Mouse (Mus musculus): ENCODE data around the gene Ccdc137. TPM values are rescaled to one million over a fixed set of nuclear protein-coding genes. Genes with fewer than 3 reads are reported as not detected.

The Ccdc137 gene
- polyA plus RNA-seq, 1 experiment: 15.1 TPM

DNA sequence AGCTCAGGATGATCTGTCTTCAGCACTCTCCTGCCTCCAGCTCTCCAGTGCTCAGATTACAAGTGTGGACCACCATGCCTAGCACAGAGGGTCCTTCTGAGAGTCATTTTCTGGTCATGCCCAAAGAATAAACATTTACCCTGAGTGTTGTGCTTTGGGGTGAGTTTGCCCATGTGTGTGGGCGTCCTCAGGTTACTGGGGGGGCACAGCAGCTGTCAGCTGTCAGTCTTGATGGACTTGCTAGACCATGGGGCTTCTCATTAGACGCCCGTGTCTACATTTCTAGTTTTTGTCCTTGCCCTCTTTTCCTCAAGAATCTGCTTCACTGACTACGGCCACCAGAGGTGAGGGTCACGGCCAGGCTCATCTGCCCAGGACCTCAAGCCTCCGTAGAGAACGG lies 10.7 kb upstream of the Ccdc137 start:
- Histone ChIP-seq H3K36me3 (ENCODE audit: control insufficient read depth, insufficient read depth, low read length) (no peaks in the 10 kb centered on the region), H3K4me1 (ENCODE audit: control insufficient read depth, insufficient read depth, low read length) (no peaks in the 10 kb centered on the region), H3K27me3 (replicated peaks; ENCODE audit: control insufficient read depth, insufficient read depth, low read length) (no peaks in the 10 kb centered on the region), H3K27ac (ENCODE audit: insufficient read depth, low read depth, low read length) (no peak overlapping the region), H3K4me3 (ENCODE audit: insufficient read depth, low read depth, low read length) (no peak overlapping the region)
- TF ChIP-seq CTCF (conservative IDR thresholded peaks at IDR 0.05; ENCODE audit: insufficient read depth, insufficient read length, low read depth, low read length): no peak
- TF ChIP-seq POLR2A (IDR thresholded peaks at IDR 0.05; ENCODE audit: low read depth, low read length): no peak
- 71% methylated on average over 7 of the region's 7 CpGs for WGBS
- DNase-seq: no peak

DNA sequence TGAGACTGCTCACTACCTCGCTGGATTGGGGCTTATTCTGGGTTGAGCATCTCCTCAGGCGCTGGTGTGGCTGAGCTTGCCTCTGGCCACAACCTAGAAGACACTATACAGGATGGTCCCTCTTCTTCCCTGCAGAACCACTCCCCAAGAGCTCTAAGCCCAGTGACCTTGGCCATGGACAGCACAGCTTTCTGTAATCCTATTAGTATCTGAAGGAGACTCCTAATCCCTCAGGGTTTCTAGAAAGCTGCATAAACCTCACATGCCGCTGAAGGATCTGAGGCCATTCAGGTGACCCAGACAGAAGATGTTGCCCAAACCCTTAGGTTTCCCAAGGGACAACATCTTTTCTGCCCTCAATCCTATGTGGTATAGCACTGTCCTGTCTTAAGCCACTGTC lies 5.7 kb upstream of the Ccdc137 start:
- no peak overlapping the region for H3K27ac ChIP-seq (ENCODE audit: insufficient read depth, low read depth, low read length)
- DNase-seq: no peak
- no peaks in the 10 kb centered on the region for H3K36me3 ChIP-seq (ENCODE audit: control insufficient read depth, insufficient read depth, low read length)
- TF ChIP-seq POLR2A (IDR thresholded peaks at IDR 0.05; ENCODE audit: low read depth, low read length) (no peak), CTCF (conservative IDR thresholded peaks at IDR 0.05; ENCODE audit: insufficient read depth, insufficient read length, low read depth, low read length) (no peak)
- no peaks in the 10 kb centered on the region for H3K4me1 ChIP-seq (ENCODE audit: control insufficient read depth, insufficient read depth, low read length)
- 68% methylated on average over 3 of the region's 3 CpGs for WGBS
- no peak overlapping the region for H3K4me3 ChIP-seq (ENCODE audit: insufficient read depth, low read depth, low read length)
- H3K27me3 ChIP-seq (replicated peaks; ENCODE audit: control insufficient read depth, insufficient read depth, low read length): no peaks in the 10 kb centered on the region

DNA sequence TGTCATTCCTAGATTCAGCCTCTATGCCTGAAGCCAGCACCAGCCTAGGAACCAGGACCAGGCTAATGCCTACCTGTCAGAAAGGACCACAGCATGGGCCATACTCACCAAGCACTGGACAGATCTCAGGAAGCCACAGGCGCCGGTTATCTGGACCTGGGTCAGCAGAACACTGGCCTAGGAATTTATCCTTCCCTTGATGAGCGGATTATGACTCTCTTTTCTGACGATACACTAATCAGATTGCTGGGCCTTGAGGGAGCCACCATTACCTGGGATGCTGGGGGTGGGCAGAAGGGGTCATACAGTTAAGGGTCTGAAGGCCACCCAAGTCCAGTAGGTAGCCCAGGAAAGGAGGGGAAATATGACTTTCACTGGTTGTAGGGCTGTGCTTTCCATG lies 4.6 kb upstream of the Ccdc137 start, which contains the start of gene Pde6g:
Gene Pde6g, minus strand, starts transcription at position 195 of the 400 bp plus-strand sequence.
- Histone ChIP-seq H3K36me3 (ENCODE audit: control insufficient read depth, insufficient read depth, low read length) (no peaks in the 10 kb centered on the region), H3K27ac (ENCODE audit: insufficient read depth, low read depth, low read length) (no peak within 1 kb of the TSS), H3K4me1 (ENCODE audit: control insufficient read depth, insufficient read depth, low read length) (no peaks in the 10 kb centered on the region), H3K4me3 (ENCODE audit: insufficient read depth, low read depth, low read length) (no peak within 1 kb of the TSS), H3K27me3 (replicated peaks; ENCODE audit: control insufficient read depth, insufficient read depth, low read length) (no peaks in the 10 kb centered on the region)
- TF ChIP-seq CTCF (conservative IDR thresholded peaks at IDR 0.05; ENCODE audit: insufficient read depth, insufficient read length, low read depth, low read length): no peak
- no peak for TF ChIP-seq POLR2A (IDR thresholded peaks at IDR 0.05; ENCODE audit: low read depth, low read length)
- 90% methylated on average over 4 of the region's 4 CpGs for WGBS
- DNase-seq: no peak

DNA sequence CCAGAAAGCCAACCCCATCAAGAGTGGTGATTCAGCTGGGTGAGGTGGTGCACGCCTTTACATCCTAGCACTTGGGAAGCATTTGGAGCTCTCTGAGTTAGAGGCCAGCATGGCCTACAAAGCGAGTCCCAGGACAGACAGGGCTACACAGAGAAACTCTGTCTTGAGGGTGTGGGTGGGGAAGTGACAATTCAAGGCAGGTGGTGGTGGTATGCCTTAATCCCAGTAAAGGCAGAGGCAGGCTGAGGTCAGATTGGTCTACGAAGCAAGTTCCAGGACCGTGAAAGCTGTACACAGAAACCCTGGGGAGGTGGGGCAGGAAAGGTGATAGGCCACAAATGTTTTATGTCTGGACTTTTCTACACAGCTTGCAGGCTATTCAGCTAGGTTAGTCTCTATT lies 3.0 kb upstream of the Ccdc137 start:
- Histone ChIP-seq H3K36me3 (ENCODE audit: control insufficient read depth, insufficient read depth, low read length) (no peaks in the 10 kb centered on the region), H3K4me1 (ENCODE audit: control insufficient read depth, insufficient read depth, low read length) (no peaks in the 10 kb centered on the region), H3K27me3 (replicated peaks; ENCODE audit: control insufficient read depth, insufficient read depth, low read length) (no peaks in the 10 kb centered on the region), H3K4me3 (ENCODE audit: insufficient read depth, low read depth, low read length) (no peak overlapping the region), H3K27ac (ENCODE audit: insufficient read depth, low read depth, low read length) (no peak overlapping the region)
- no peak for DNase-seq
- WGBS: 93% methylated on average over 4 of the region's 4 CpGs
- no peak for TF ChIP-seq POLR2A (IDR thresholded peaks at IDR 0.05; ENCODE audit: low read depth, low read length)
- TF ChIP-seq CTCF (conservative IDR thresholded peaks at IDR 0.05; ENCODE audit: insufficient read depth, insufficient read length, low read depth, low read length): no peak

DNA sequence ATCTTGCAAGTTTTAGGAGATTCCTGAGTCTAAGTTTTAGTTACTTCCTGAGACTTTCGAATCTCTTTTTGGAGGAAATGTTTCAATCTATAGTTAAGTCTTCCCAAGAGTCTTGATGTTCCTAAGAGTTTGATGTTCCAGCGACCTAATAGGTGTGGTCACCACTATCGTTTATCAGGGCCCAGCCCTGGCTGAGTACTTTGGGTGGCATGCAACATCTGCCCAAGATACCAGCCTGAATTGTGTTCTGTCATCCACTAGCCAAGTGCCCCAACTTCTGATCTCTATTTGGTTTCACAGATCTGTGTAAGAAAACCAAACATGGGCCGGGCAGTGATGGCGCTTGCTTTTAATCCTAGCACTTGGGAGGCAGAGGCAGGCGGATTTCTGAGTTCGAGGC lies 2.5 kb upstream of the Ccdc137 start:
- no peaks in the 10 kb centered on the region for H3K36me3 ChIP-seq (ENCODE audit: control insufficient read depth, insufficient read depth, low read length)
- DNase-seq: no peak
- no peak overlapping the region for H3K27ac ChIP-seq (ENCODE audit: insufficient read depth, low read depth, low read length)
- H3K4me1 ChIP-seq (ENCODE audit: control insufficient read depth, insufficient read depth, low read length): no peaks in the 10 kb centered on the region
- H3K4me3 ChIP-seq (ENCODE audit: insufficient read depth, low read depth, low read length): no peak overlapping the region
- 94% methylated on average over 7 of the region's 7 CpGs for WGBS
- TF ChIP-seq CTCF (conservative IDR thresholded peaks at IDR 0.05; ENCODE audit: insufficient read depth, insufficient read length, low read depth, low read length): no peak
- no peak for TF ChIP-seq POLR2A (IDR thresholded peaks at IDR 0.05; ENCODE audit: low read depth, low read length)
- H3K27me3 ChIP-seq (replicated peaks; ENCODE audit: control insufficient read depth, insufficient read depth, low read length): no peaks in the 10 kb centered on the region

DNA sequence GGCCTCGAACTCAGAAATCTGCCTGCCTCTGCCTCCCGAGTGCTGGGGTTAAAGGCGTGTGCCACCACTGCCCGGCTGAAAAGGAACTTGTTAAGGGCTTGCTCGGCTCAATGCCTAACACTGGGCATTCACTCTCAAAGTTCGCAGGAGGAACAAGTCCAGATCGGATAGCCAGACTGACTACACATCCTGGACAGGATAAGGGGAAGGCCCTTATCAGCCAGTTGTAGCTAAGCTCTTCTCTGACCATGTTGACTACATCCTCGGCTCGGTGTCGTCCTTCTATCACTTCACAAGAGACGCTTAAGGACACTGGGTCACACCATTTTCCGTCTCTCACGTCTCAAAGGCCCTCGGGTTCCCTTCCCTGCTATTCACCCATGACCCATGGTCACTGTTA lies 545 bp upstream of the Ccdc137 start:
- TF ChIP-seq CTCF (conservative IDR thresholded peaks at IDR 0.05; ENCODE audit: insufficient read depth, insufficient read length, low read depth, low read length): no peak
- TF ChIP-seq POLR2A (IDR thresholded peaks at IDR 0.05; ENCODE audit: low read depth, low read length): no peak
- Histone ChIP-seq H3K4me1 (ENCODE audit: control insufficient read depth, insufficient read depth, low read length) (no peaks in the 10 kb centered on the region), H3K4me3 (ENCODE audit: insufficient read depth, low read depth, low read length) (peak overlapping the region; percentile 76), H3K27ac (ENCODE audit: insufficient read depth, low read depth, low read length) (peak overlapping the region; percentile 61), H3K27me3 (replicated peaks; ENCODE audit: control insufficient read depth, insufficient read depth, low read length) (no peaks in the 10 kb centered on the region), H3K36me3 (ENCODE audit: control insufficient read depth, insufficient read depth, low read length) (no peaks in the 10 kb centered on the region)
- WGBS: 11% methylated on average over 14 of the region's 14 CpGs
- DNase-seq: peak; percentile 20

DNA sequence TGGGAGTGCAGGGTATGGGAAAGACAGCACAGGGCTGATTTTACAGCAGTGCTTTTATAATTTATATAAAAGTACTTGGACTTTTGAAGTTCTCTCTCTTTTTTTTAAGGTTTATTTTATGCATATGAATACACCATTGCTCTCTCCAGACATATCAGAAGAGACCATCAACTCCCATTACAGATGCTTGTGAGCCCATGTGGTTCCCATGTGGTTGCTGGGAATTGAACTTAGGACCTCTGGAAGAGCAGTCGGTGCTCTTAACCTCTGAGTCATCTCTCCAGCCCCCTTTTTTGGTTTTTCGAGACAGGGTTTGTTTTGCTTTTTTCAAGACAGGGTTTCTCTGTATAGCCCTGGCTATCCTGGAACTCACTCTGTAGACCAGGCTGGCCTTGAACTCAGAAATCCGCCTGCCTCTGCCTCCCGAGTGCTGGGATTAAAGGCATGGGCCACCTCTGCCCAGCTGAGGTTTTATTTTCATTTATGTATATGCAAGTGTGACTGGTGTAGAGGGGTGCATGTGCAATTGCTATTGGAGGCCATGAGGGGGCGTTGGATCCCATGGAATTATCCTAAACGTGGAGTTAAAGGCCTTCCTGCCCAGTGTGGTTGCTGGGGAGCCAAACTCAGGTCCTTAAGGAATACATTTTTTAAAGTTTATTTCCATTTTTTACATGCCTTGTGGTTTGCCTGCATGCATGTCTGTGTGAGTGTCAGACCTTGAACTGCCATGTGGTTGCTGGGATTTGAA lies 1.1 kb downstream of the Ccdc137 start:
- no peaks in the 10 kb centered on the region for H3K36me3 ChIP-seq (ENCODE audit: control insufficient read depth, insufficient read depth, low read length)
- no peak for DNase-seq
- WGBS: 61% methylated on average over 6 of the region's 6 CpGs
- peak overlapping the region; percentile 76 for H3K4me3 ChIP-seq (ENCODE audit: insufficient read depth, low read depth, low read length)
- no peaks in the 10 kb centered on the region for H3K4me1 ChIP-seq (ENCODE audit: control insufficient read depth, insufficient read depth, low read length)
- no peak overlapping the region for H3K27ac ChIP-seq (ENCODE audit: insufficient read depth, low read depth, low read length)
- no peaks in the 10 kb centered on the region for H3K27me3 ChIP-seq (replicated peaks; ENCODE audit: control insufficient read depth, insufficient read depth, low read length)
- TF ChIP-seq CTCF (conservative IDR thresholded peaks at IDR 0.05; ENCODE audit: insufficient read depth, insufficient read length, low read depth, low read length) (peak; percentile 56), POLR2A (IDR thresholded peaks at IDR 0.05; ENCODE audit: low read depth, low read length) (no peak)
